Mouse (Mus musculus) erythroid progenitor cell, adult 5-6 weeks (primary cell): Measurements from ENCODE around the gene Rabl3. TPM values are rescaled to one million over a fixed set of nuclear protein-coding genes. Genes with fewer than 3 reads are reported as not detected.
A peak's percentile ranks its signal among the peaks of the same experiment; 100 is the strongest.

Source experiments
- ATAC-seq: replicated peaks from 2 replicates; pipeline ENCODE4 v1.8.0; 2016; ENCODE audit warnings: moderate number of reproducible peaks, mild to moderate bottlenecking, moderate TSS enrichment, inconsistent platforms; ENCODE audit not compliant: poor library complexity, low FRiP score, severe bottlenecking
- total RNA-seq, 2 experiments: library from RNA; stranded (forward) in 1 of 2; stranded (reverse) in 1 of 2; fragments of 150-400 nt in 1 of 2; fragments of 186-747, 209-891 nt in 1 of 2; gene quantifications; 2 replicates each; pipeline versions ENCODE4 v1.2.3 to v1.2.4; 2015 to 2017; ENCODE audit warnings: low replicate concordance in 2 of 2

Gene Rabl3
- total RNA-seq, 2 experiments from 2014 or later = 3.6 to 7.1 TPM

DNA sequence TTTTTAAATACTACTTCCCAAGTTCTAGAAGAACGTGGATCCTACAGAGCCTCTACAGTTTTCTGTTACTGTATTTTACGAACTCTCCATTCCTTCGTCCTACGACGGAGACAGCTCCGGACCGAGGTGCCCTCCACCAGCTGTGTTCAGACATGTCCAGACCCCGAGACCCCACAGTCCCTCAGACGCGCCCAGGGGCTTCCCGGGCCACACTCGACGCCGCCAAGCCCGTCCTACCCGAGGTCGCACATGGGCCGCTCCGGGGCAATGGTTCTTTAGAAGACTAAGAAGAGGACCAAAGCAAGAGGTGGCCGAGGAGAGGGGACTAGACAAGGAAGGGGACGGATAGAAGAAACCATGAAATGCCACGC lies 460 bp upstream of the Rabl3 start:
- ATAC-seq = peak; percentile 54

DNA sequence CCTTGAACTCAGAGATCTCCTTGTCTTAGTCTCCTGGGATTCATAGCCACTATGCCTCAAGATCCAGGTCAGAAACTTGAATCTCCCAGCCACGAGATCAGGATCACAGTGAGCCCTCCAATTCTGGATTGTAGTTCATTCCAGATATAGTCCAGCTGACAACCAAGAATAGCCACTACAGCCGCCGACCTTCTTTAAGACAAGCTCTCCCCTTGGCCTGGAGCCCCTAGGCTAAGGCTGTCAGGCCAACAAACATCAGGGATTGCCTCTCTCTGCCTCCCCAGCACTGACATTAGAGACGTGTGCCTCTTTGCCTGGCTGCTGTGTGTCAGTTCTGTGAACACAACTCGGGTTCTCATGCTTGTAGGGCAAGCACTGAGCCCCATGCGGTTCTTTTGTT lies 1.1 kb downstream of the Rabl3 start:
- no peak for ATAC-seq

DNA sequence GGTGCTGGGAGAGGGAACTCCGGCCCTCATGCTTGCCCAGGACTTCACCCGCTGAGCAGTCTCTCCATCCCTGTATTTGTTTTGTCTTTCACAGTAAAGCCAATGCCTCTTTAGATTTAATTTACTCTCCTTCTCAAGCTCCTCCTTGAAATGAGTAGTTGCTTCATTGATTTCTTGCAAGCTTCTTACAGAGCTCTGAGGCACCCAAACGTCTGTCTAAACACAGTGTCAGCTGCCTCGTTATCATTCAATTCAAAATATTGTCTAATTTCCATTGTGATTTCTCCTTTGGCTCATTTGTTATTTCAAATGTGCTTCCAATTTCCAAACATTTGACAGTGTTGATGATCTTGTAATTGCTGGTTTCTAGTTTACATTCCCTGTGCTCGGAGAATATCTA lies 6.6 kb downstream of the Rabl3 start:
- no peak for ATAC-seq

DNA sequence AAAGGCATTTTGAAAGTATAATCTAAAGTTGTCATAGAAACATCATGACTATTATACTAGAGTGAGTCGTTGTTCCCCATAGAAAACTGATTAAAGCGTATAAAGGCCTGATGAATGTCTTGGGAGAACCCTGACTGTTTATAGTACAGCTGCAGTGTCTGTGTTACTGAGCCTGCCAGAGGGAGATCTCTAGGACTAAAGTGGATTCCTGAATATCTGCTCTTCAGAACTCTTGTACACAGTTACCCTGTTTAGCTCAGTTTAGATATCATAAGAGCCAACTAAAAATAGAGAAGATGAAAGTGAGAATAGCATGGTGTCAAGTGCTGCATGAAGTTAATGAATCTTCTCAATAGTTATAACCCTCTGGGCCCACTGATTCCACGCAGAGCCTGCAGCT lies 10.6 kb downstream of the Rabl3 start:
- ATAC-seq = no peak

DNA sequence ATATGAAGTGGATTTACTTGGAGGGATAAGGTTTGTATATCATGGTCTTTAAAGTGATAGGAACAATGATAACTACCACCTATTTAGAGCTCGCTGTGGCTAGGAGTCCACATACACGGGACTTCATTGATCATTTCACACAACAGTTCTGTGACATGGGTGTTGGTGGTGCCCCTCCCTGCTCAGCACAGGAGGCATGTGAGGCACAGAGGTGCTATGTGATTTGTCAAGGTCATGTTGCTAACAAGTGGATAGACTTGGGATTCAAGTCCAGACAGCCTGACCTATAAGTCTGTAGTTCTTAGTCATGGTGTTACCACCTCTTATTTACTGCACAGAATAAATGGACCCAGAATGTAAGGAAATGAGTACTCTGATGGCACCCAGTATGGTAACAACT lies 11.3 kb downstream of the Rabl3 start:
- ATAC-seq = no peak

DNA sequence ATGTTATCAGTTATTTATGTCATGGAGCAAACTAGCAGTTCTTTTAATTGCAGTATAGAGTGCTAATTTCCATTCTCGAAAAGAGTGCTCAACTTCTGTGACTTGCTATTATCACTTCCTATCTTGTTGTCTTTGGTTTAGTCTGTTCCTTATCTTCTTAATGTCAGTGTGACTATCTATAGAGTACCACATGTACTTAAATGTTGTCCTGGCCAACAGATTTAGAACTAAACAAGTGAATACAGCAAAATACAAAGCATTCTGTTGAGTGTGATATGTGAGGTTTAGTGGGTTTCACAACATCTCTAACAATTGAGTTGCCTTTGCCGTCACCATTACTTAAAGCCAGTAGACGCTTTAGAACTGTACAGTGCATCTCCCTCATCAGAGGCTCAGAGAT lies 13.1 kb downstream of the Rabl3 start:
- ATAC-seq = no peak

DNA sequence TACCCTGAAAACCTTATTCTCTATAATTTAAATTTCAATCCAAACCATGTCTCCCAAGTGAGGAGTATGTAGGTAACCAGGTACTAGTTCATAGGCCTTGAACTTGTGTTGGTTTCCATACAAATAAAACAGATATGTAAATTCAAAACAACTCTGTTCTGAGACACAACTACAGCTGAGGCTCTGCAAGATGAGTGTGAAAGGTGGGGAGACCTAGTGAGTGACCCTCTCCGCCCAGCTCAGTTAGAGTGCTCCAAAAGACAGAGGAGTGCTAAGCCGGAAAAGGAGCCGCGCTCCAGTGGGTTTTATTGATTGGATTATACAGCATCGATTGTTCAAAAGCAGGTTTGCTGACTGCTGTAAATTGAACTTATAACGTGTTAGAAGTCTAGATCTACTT lies 22.7 kb downstream of the Rabl3 start:
- no peak for ATAC-seq

DNA sequence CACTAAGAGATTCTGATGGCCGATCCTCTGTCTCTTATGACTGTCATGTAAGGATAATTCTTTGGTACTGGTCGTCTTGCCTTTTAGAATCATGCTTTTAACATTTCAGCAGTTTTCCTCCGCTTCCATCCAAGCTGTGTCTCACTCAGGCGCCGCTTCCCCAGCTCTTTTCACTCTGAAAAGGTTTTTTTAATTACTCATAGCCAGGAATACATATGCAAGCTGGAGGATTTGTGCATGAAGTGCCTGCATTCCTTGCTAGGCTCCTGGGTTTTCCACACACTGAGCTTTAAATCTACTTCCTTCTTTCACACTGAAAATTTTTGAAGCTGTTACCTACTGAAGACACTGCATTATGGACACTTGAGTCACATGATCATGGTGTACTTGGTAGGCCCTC lies 23.3 kb downstream of the Rabl3 start:
- no peak for ATAC-seq

DNA sequence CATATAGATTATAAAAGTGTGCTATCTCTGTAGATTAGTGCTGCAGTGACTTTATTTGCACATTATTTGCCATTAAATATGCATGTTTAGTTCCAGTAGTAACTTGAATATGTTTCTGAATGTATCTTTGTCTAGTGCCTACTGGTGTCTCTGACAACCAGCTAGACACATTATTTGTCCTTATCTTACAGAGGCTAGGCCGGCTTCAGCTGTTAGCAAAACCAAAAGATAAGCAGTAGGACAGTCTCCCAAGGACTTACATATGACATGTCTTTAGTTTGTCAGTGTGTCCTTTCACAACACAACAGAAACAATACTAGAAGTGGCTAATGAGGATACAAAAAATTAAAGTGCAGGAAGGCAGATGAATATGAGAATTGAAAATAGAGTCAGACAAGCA lies 25.4 kb downstream of the Rabl3 start:
- no peak for ATAC-seq

DNA sequence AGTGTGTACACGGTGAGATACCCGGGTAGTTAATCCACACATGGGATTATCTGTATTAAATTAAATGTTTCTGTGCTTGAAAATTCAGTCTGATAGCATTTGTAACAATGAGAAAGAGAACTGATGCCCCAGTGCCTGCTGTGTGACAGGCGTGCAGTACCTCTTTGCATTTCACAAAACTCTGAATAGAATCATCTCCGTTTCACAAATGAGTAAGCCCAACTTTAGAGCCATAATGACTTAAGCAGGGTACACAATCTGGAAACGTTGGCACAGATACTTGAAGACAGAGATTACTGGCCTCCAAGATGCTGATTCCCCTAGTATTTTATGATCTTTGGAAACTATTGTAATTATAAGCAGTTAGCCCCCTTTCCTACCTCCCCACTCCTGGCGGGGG lies 26.4 kb downstream of the Rabl3 start:
- ATAC-seq = no peak

DNA sequence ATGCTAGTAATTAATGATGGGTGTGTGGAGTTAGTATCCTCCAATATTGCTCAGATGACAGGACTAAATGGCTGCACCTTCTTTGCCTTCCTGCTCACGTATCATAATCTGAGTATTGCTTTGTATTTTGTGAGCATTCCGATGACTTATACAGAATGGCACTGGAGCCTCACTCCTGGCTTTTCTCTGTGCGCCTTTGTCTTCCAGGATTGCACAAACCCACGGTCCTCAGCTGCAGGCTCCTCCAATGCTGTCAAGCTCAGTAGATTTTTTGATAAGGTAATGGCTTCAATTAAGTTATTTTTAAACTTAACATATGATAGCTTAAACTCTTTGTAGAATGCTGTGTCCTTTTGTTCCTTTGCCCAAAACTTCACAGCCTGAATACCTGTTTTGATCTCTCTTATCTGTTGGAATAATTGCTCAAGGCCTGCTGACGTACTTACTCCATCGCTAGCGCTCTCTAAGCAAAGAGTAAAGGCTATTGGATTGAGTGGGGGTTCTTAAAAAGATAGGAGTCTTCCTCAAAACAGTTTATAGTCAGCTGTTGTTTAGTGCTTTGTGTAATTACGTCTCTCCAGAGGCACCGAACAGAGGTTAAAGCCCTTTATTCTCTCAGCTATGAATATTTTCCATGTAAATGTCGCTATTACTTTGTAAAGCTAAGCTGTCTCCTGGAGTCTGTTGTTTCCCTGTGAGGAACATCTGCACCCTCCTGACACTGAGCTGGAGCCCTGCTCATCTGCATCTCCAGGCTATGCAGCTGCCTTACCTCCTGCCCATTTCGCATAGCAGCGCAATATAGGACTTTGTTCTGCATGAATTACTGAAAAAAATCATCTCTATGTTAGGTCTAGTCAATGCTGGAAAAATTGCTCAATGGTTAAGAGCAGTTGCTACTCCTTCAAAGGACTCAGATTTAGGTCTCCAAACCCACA lies 27.7 kb downstream of the Rabl3 start:
- ATAC-seq = no peak

DNA sequence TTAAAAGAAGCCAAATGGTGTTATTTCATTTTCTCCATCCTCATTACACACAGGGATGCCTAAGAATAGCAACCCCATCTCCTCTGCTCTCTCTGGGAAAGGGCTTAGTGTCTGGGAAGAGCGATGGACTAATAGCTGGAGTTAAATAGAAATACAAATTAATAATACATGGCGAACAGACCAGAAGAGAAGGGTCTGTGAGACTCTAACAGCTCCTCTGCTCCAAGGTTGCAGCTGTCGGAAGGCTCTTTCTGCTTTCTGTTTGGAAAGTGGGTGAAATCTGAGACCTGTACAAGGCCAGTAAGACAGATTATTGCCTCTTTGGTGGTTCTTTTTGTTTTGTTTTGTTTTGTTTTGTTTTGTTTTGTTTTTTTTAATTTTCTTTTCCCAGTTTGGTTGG lies 31.9 kb downstream of the Rabl3 start:
- ATAC-seq = no peak

DNA sequence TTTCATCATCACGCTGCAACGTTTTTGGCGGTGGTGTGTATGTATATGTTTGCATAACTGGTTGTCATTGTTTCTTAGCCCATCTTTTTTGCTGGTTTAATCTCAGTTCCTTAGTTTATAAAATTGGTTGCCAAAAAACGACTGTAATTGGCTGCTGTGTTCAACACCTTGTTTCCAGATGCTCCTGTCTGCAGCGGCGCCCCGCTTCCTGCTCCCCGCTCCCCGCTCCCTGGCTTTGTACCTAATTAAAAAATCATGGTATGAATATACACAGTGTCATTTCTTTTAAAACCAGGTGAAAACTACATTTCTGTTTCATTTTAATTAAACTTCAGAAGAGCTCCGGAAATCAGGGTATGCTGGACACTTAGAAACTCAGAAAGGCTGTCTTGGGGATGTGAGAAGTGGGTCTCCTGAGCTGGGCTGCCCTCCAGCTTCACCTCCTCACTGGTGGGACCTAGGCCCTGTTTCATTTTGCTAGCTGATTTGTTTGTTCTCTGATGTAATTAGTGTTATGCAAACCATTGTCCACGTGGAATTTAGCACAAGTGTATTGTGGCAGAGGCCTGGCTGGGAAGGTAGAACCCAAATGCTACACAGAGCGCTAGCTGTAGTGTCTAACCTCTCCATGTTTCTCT lies 32.6 kb downstream of the Rabl3 start:
- no peak for ATAC-seq

DNA sequence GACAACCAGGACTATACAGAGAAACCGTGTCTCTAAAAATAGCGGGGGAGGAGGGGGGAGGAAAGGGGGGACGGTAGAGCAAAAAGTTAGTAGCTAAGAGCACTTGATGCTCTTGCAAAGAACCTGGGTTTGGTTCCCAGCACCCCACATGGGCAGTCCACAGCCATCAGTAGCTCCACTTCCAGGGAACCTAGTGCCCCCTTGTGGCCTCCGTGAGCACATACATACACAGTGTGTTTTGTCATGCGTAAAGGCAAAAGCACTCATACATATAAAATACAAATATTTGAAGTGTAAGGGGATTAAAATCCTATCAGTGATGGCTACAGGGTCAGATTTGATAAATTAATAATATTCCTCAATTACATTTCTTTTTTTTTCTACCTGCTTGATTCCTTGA lies 33.4 kb downstream of the Rabl3 start:
- ATAC-seq = no peak

DNA sequence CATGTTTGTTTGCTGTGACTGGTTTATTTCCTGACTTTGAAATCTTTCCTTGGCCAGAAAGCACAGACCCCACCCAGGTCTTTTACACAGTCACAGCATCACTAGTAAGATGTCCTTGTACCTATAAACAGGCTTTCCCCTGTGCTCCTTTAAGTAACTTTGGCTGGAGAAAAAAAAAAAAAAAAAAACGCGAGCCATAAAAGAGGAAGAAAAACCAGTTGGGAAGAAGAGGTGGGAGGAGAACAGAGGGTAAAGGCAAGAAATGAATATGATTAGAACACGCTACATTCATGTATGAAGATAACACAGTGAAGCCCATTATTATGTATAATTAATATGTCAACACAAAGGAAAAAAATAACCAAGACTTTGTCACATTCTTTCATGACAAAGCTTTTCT lies 35.6 kb downstream of the Rabl3 start:
- no peak for ATAC-seq

DNA sequence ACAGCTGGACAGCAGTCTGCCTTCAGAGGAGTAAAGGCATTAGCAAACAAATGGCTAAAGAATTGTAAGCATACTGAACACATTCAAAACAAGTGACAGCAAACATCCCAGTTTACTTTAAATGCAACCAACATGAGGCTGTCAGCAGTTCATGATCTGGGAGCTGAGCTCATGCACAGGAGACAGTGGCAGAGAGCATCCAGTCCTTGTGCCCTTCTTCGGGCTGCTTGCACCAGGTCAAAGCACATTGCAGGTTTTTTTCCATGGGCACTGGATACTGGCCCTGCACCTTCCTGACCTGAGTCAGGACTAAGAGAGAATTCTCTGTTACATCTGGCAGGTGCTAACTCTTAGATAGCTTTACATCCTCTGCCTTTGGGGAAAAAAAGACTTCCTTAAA lies 39.9 kb downstream of the Rabl3 start:
- ATAC-seq = no peak

DNA sequence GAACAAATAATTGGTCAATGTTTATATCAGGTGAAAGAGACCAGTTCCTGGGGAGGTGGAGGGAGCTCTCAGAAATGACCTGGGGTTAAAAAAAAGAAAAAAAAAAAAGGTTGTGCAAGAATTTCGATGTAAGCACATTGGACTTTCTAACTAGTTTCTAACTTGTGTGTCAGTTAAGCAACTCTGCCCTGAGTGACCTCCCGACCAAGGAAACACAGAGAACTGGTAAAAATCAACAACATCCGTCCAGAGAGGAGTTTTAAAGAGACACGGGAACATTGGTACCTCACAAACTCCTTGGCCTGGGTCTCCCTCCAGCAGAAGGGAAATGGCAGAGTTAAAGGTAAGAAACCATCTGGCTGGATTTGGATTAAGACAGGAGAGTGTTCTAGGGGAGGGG lies 40.3 kb downstream of the Rabl3 start, which contains the start of gene Hgd:
TSS of gene Hgd (plus strand) at position 160 of the 400 bp plus-strand sequence.
- ATAC-seq = no peak

DNA sequence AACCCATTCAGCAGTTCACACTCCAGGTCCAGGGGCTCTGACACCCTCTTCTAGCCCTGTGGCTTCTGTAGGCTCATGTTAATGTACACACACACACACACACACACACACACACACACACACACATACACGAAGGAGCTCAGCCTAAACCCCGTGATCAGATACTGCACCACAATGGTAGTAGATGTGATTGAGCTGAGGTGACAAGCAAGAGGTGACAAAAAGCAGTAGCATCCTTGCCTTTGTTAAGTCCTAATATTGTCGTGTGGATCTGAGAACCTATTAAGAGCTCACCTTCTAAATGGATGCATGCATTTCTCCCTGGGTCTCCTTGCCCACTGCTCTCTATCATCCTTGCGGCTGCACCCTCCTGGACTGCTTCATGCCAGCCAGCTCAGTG lies 41.0 kb downstream of the Rabl3 start:
- no peak for ATAC-seq

DNA sequence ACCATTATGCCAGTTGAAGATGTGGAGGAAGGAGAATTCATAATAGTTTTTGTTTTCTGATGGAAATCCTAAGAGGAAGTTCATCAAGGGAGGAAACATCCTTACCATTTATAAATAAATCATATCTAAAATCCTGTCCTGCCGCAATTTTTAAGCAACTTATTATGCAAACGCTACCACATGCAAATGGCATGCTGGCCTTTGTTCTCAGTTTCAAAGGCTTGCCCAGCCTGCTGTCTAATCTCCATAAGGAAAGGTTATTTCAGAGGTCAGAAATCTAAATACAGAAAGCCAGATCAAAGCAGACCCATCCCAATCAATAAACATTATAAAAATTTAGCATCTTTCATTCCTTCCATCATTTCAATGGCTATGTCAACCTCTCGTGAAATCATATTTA lies 42.2 kb downstream of the Rabl3 start:
- ATAC-seq = no peak

DNA sequence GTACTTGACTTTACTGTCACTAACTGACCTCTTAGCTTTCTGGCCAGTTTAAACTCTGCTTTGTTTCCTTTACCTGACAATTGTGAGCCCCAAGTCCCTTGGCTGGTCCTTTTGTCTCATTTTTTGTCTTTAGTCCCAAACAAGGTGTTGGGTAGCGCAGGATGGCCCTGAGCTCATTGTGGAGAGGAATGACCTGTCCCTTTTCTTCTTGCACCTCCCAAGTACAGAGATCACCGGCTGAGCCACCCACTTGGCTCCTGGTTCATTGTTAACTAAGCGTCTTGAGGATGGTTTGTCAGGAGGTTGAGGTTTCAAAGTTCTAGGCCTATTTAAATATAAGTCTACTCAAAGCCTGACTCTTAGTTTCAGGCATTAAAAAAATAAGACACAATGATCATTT lies 43.6 kb downstream of the Rabl3 start:
- ATAC-seq = no peak

DNA sequence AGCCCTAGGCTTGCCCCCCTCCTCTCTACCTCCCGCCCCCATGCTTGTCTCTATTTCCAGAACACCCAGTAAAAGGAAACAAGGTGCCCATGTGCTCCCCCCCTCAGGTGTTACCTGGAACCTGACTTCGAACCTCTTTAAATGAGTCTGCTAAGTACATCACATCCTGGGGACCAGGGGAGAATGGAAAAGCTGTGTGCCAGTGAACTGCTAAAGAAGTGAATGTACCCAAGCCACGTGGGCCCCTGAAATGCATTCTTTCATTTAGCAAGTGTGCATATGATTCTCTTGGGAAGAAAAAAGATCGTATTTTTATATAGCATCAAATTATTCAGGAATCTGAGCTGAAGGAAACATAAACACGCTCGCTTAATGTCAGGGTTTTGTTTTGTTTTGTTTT lies 44.1 kb downstream of the Rabl3 start:
- no peak for ATAC-seq
